Mouse (Mus musculus) erythroblast, embryonic 14.5 days (primary cell): ENCODE data around the gene Rhbdl1.

Experiments
- GATA1 ChIP-seq: IDR thresholded peaks from 2 replicates; pipeline ENCODE4 v1.6.1; 2012; ENCODE audit warnings: low read length, inconsistent platforms, mixed read lengths
- TAL1 ChIP-seq: IDR thresholded peaks from 3 replicates; pipeline ENCODE4 v1.6.1; 2012; ENCODE audit warnings: low read length, inconsistent platforms, mixed read lengths

DNA sequence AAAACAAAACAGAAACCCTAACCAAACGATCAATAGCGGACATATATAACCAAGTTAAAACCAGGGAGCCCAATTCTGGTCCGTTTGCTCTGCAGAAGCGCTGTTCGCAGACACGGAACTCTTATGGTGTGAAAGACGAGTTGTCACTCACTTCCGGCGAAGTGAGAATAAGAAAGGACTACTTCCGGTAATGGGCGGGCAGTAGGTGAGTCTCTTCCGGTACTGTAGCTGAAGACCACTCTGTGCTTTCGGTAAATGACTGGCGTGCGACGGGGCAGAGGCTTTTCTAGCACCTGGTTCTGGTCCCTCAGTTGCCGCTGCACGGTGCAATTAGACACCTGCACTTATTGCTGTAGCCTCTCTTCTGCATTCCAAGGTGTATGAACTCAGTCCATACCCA, 13.6 kb downstream of the Rhbdl1 start, which contains the start of gene Wdr24:
- TF ChIP-seq GATA1 (no peak), TAL1 (no peak)
